Mouse (Mus musculus) kidney, adult 10 weeks (tissue): ENCODE measurements around the gene Agmat. TPM values are rescaled to one million over a fixed set of nuclear protein-coding genes. Genes with fewer than 3 reads are reported as not detected.

Experiments
- polyA plus RNA-seq: library from polyadenylated mRNA; stranded (reverse); fragments of 350-450 nt; fragmentation: Illumina TruSeq; extraction: RNeasy Lipid Tissue Mini Kit (QIAGEN cat#74804); gene quantifications from one replicate; pipeline ENCODE4 v1.2.3, GENCODE M21; 2014; ENCODE audit warnings: low read depth, low replicate concordance

The Agmat gene
- 0.32 TPM for polyA plus RNA-seq

DNA sequence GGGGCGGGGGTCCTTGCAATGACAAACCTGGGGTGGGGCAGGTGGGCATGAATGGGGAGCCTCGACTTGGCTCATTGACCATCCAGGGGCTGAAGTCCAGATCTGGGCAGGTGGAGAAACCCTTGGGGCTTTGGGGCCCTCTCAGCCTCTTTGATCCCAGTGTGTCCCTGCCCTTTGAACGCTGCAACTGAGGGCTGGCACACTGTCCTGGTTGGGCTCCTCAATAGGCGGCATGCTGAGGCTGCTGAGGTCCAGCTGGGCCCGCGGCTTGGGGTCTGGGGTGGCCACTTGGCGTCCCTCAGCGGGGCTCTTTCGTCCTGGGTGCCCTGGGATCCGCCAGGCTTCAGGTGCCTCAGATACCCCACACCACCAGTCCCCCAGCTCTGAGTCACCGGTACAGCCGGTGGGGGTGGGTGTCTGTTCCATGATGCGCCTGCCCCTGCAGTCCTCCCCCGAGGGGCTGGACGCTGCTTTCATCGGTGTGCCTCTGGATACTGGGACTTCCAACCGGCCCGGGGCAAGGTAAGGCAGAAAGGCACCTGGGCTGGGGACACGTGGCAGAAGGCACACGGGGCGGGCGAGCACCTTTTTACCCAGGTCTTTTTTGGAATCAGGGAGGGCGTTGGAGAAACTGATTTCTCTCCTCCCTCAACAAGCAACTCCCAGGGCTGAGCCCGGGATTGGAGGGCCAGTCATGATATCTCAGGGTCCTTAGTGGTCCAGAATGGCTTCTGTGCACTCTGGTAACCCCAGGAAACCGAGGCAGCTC lies at the start of gene Agmat:
TSS of gene Agmat (plus strand) at position 95 of the 769 bp plus-strand sequence.

GRCm38 (mm10) chr4:141722731-141723672 lies 23.5 kb upstream of the Agmat start, which contains the start of gene Ddi2:
TSS of gene Ddi2 (minus strand) at chr4:141723419.

GRCm38 (mm10) chr4:141790524-141790990 lies 44.1 kb downstream of the Agmat start, which contains the start of gene Dnajc16:
TSS of gene Dnajc16 (minus strand) at chr4:141790931.

DNA sequence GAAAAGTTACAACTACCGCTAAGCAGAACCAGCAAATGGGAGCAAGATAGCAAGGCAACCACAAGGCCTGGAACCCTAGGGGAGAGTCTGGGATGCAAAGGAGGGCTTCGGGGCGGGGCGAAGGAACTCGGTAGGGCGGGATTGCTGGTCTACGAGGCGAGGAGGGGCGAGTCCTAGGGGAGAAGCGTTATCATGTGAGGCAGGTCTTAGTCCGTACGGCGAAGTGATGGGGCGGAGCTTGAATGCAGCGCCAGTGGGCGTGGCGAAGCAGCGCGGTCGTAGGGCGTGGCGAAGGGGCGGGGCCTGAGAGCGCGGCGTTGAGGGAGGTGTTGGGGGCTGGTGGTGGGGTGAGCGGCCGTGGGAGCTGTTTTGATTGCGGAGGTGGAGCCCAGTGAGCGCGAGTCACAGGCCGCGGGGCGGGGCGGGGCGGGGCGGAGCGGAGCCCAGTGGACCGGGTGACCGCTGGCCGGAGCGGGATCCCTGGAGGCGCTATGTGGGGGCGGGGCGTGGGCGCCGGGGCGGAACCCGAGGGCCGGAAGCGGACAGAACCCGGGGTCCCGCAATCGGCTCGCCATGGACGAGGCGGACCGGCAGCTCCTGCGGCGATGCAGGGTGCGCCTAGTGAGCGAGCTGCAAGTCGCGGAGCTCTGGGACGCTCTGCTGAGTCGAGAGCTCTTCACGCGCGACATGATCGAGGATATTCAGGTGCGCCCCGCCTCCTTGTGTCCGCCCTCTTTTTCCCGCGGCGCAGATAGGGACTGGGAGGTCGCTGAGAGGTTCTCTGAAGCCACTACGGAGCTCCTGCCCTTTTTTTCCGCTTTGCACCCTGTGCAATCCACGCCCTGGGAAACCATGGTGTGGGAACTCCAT lies 47.0 kb downstream of the Agmat start, which contains the start of gene Casp9:
TSS of gene Casp9 (plus strand) at position 331 of the 870 bp plus-strand sequence.

Other genes with a start within 250 kb of the Agmat start
- 7.5 TPM for gene Spen, start 208.1 kb upstream of the Agmat start, polyA plus RNA-seq
- 5.1 TPM for gene Fblim1, start 140.6 kb upstream of the Agmat start, polyA plus RNA-seq
- gene Tmem82, start 128.0 kb upstream of the Agmat start, polyA plus RNA-seq, result 0.57 TPM
- 0.53 TPM for gene Slc25a34, start 122.9 kb upstream of the Agmat start, polyA plus RNA-seq
- 1.4 TPM for gene Plekhm2, start 81.8 kb upstream of the Agmat start, polyA plus RNA-seq
- gene Rsc1a1, start 61.1 kb upstream of the Agmat start, polyA plus RNA-seq, result not detected
- gene Ddi2, start 23.3 kb upstream of the Agmat start, polyA plus RNA-seq, result 35.7 TPM
- 5.9 TPM for gene Dnajc16, start 44.3 kb downstream of the Agmat start, polyA plus RNA-seq
- gene Casp9, start 46.9 kb downstream of the Agmat start, polyA plus RNA-seq, result 12.8 TPM
- not detected for gene Cela2a, start 79.5 kb downstream of the Agmat start, polyA plus RNA-seq
- not detected for gene Ctrc, start 99.7 kb downstream of the Agmat start, polyA plus RNA-seq
- gene Efhd2, start 128.2 kb downstream of the Agmat start, polyA plus RNA-seq, result 1.1 TPM